Mouse (Mus musculus) urinary bladder, postnatal 14 days (tissue): ENCODE measurements at regions not wholly inside any gene's neighbourhood (a gene's known extent, or its start where the extent isn't known, plus 50 kb on each side); places are given as distances from the start of the nearest gene placed in this dataset.
"Not testable (repeated sequence)": the region's sequence is repeated elsewhere in the genome, so short reads cannot be mapped to it uniquely, and the experiment has no call there.

Experiments
- DNase-seq: peaks from one replicate; pipeline ENCODE4 v3.0.0; 2021; ENCODE audit warnings: low spot score

- no peak for DNase-seq
These were observed 603.5 kb upstream of the Gje1 start for GRCm38 (mm10) chr10:15321480-15321879.

- no peak for DNase-seq
These were observed 599.1 kb upstream of the Gje1 start for GRCm38 (mm10) chr10:15317017-15317607.

- DNase-seq: no peak
These were observed 592.6 kb upstream of the Gje1 start for GRCm38 (mm10) chr10:15310650-15311049.

GRCm38 (mm10) chr10:15305811-15306473 lies 587.9 kb upstream of the Gje1 start:
- peak; percentile 7 for DNase-seq

- DNase-seq: peak; percentile 83
These were observed 582.4 kb upstream of the Gje1 start for GRCm38 (mm10) chr10:15300199-15301085.

- no peak for DNase-seq
These were observed 581.6 kb upstream of the Gje1 start for GRCm38 (mm10) chr10:15299331-15300198.

- no peak for DNase-seq
These were observed 579.2 kb upstream of the Gje1 start for GRCm38 (mm10) chr10:15297257-15297656.

- DNase-seq: no peak
These were observed 576.1 kb upstream of the Gje1 start for GRCm38 (mm10) chr10:15294125-15294524.

GRCm38 (mm10) chr10:15263337-15263736 lies 545.3 kb upstream of the Gje1 start:
- not testable (repeated sequence) for DNase-seq

GRCm38 (mm10) chr10:15262282-15262681 lies 544.3 kb upstream of the Gje1 start:
- not testable (repeated sequence) for DNase-seq

- no peak for DNase-seq
These were observed 531.5 kb upstream of the Gje1 start for GRCm38 (mm10) chr10:15249402-15250086.

GRCm38 (mm10) chr10:15248899-15249298 lies 530.9 kb upstream of the Gje1 start:
- DNase-seq: no peak

- DNase-seq: no peak
These were observed 526.6 kb upstream of the Gje1 start for GRCm38 (mm10) chr10:15244376-15245262.

- DNase-seq: no peak
These were observed 525.4 kb upstream of the Gje1 start for GRCm38 (mm10) chr10:15243460-15243859.

GRCm38 (mm10) chr10:15218883-15219282 lies 500.9 kb upstream of the Gje1 start:
- DNase-seq: no peak

GRCm38 (mm10) chr10:15179585-15179984 lies 461.6 kb upstream of the Gje1 start:
- DNase-seq: no peak

- no peak for DNase-seq
These were observed 456.4 kb upstream of the Gje1 start for GRCm38 (mm10) chr10:15174421-15174820.

- DNase-seq: no peak
These were observed 454.5 kb upstream of the Gje1 start for GRCm38 (mm10) chr10:15172558-15172957.

- DNase-seq: no peak
These were observed 422.7 kb upstream of the Gje1 start for GRCm38 (mm10) chr10:15140703-15141102.
